Mouse (Mus musculus) mature B cell (primary cell): ENCODE results near the gene Ripply1.
"Not testable (repeated sequence)": the region's sequence is repeated elsewhere in the genome, so short reads cannot be mapped to it uniquely, and the experiment has no call there.

Source experiments
- in situ Hi-C: fragments of 300-500 bp; cut with MboI; formaldehyde crosslinking; loops from 2 replicates; pipeline ENCODE4 v1.14.3; 2019

The Ripply1 gene

GRCm38 (mm10) chrX:139780988-139781387 is 1.2 kb downstream of the Ripply1 start:
- in situ Hi-C loops: no loop called here

- in situ Hi-C loops: no loop called here
Measured at GRCm38 (mm10) chrX:139779401-139779800, 2.8 kb downstream of the Ripply1 start.

- in situ Hi-C loops: no loop called here
Measured at GRCm38 (mm10) chrX:139778886-139779285, 3.3 kb downstream of the Ripply1 start.

GRCm38 (mm10) chrX:139777357-139777756 is 4.8 kb downstream of the Ripply1 start:
- in situ Hi-C loops: no loop called here

- in situ Hi-C loops: no loop called here
Measured at GRCm38 (mm10) chrX:139775084-139775612, 7.0 kb downstream of the Ripply1 start.

GRCm38 (mm10) chrX:139774309-139775083 is 7.7 kb downstream of the Ripply1 start:
- in situ Hi-C loops: no loop called here

GRCm38 (mm10) chrX:139769975-139770637 is 12.0 kb downstream of the Ripply1 start:
- in situ Hi-C loops: no loop called here

GRCm38 (mm10) chrX:139762546-139762945 is 19.6 kb downstream of the Ripply1 start:
- in situ Hi-C loops: no loop called here

GRCm38 (mm10) chrX:139758634-139759033 is 23.5 kb downstream of the Ripply1 start:
- in situ Hi-C loops: not testable (repeated sequence)

GRCm38 (mm10) chrX:139751855-139752254 is 30.3 kb downstream of the Ripply1 start:
- in situ Hi-C loops: no loop called here

- in situ Hi-C loops: no loop called here
Measured at GRCm38 (mm10) chrX:139737066-139737465, 45.1 kb downstream of the Ripply1 start.

GRCm38 (mm10) chrX:139730541-139730940 is 51.6 kb downstream of the Ripply1 start:
- in situ Hi-C loops: no loop called here
